Mouse (Mus musculus) embryonic facial prominence, embryonic 13.5 days (tissue): ENCODE measurements around the gene Vipr1. TPM values are rescaled to one million over a fixed set of nuclear protein-coding genes. Genes with fewer than 3 reads are reported as not detected.
A peak's percentile ranks its signal among the peaks of the same experiment; 100 is the strongest.

Experiments
- ATAC-seq: fragments of 200-750 bp; cut with Nextera tagmentation; 2 replicates; pipeline ENCODE4 v1.8.0; 2017; ENCODE audit warnings: low read depth; ENCODE audit not compliant: insufficient number of reproducible peaks, insufficient read depth, low FRiP score, low TSS enrichment
- H3K27ac ChIP-seq: fragments of 300-500 bp; sonication (generic); 2 replicates; pipeline ENCODE4 v1.5.1; 2015; ENCODE audit warnings: moderate library complexity, mild to moderate bottlenecking, inconsistent platforms
- H3K27me3 ChIP-seq: fragments of 300-500 bp; sonication (generic); 2 replicates; pipeline ENCODE4 v1.6.1; 2015; ENCODE audit warnings: mild to moderate bottlenecking, inconsistent platforms
- H3K36me3 ChIP-seq: fragments of 300-500 bp; sonication (generic); 2 replicates; pipeline ENCODE4 v1.6.1; 2015; ENCODE audit warnings: mild to moderate bottlenecking, inconsistent platforms
- H3K4me1 ChIP-seq: fragments of 300-500 bp; sonication (generic); 2 replicates; pipeline ENCODE4 v1.6.1; 2015; ENCODE audit warnings: inconsistent platforms
- H3K4me2 ChIP-seq: fragments of 300-500 bp; sonication (generic); 2 replicates; pipeline ENCODE4 v1.6.1; 2015; ENCODE audit warnings: moderate library complexity, mild to moderate bottlenecking, inconsistent platforms
- H3K4me3 ChIP-seq: fragments of 300-500 bp; sonication (generic); 2 replicates; pipeline ENCODE4 v1.5.1; 2015; ENCODE audit warnings: mild to moderate bottlenecking, inconsistent platforms
- H3K9ac ChIP-seq: fragments of 300-500 bp; sonication (generic); 2 replicates; pipeline ENCODE4 v1.6.1; 2015; ENCODE audit warnings: mild to moderate bottlenecking, inconsistent platforms
- H3K9me3 ChIP-seq: fragments of 300-500 bp; sonication (generic); 2 replicates; pipeline ENCODE4 v1.6.1; 2016; ENCODE audit warnings: inconsistent platforms
- WGBS: fragments of 180-500 bp; shearing (Covaris S2); methylation state at CpG from one replicate; pipeline ENCODE4 v1.1.7; 2015; ENCODE audit warnings: mixed read lengths; 5-methylcytosine and 5-hydroxymethylcytosine counted together
- polyA plus RNA-seq: library from polyadenylated mRNA; unstranded; fragments of >200 nt; fragmentation: Nextera tagmentation; extraction: Ambion mirVana; gene quantifications from 2 replicates; pipeline ENCODE4 v1.2.1, GENCODE M21; 2015

The Vipr1 gene
- polyA plus RNA-seq, 1 experiment from 2014 or later, result 0.67 TPM

- Histone ChIP-seq H3K27me3 (no peaks in the 10 kb centered on the region; the same call in 1 of the 2 replicates), H3K9ac (no peak overlapping the region), H3K36me3 (no peaks in the 10 kb centered on the region), H3K9me3 (0 out of 2 replicates have a peak, but pooled peaks cover 5% of the 10 kb centered on the region), H3K27ac (no peak overlapping the region), H3K4me3 (no peak overlapping the region), H3K4me2 (no peak overlapping the region), H3K4me1 (peaks cover 4% of the 10 kb centered on the region)
- peak; percentile 59 for ATAC-seq
- WGBS, result 42% methylated on average over 1 of the region's 1 CpGs
These were observed 35.9 kb upstream of the Vipr1 start for GRCm38 (mm10) chr9:121606498-121607096.

GRCm38 (mm10) chr9:121609381-121609780 is 33.1 kb upstream of the Vipr1 start:
- H3K9me3 ChIP-seq, result 0 out of 2 replicates have a peak, but pooled peaks cover 5% of the 10 kb centered on the region
- H3K9ac ChIP-seq, result no peak overlapping the region
- no peak for ATAC-seq

GRCm38 (mm10) chr9:121613192-121613591 is 29.3 kb upstream of the Vipr1 start:
- H3K9me3 ChIP-seq, result 0 out of 2 replicates have a peak, but pooled peaks cover 5% of the 10 kb centered on the region
- H3K4me3 ChIP-seq, result no peak overlapping the region
- H3K9ac ChIP-seq, result no peak overlapping the region
- 0 out of 2 replicates have a peak, but pooled peaks cover 3% of the 10 kb centered on the region for H3K4me1 ChIP-seq
- ATAC-seq, result no peak
- no peaks in the 10 kb centered on the region for H3K36me3 ChIP-seq
- WGBS, result 51% methylated on average over 5 of the region's 5 CpGs
- H3K4me2 ChIP-seq, result no peak overlapping the region
- H3K27ac ChIP-seq, result no peak overlapping the region
- no peaks in the 10 kb centered on the region; the same call in 1 of the 2 replicates for H3K27me3 ChIP-seq

More at GRCm38 (mm10) chr9:121609381-121609780, 33.1 kb upstream of the Vipr1 start:
- Histone ChIP-seq H3K4me2 (no peak overlapping the region), H3K27ac (no peak overlapping the region), H3K4me3 (no peak overlapping the region), H3K27me3 (no peaks in the 10 kb centered on the region; the same call in 1 of the 2 replicates), H3K4me1 (0 out of 2 replicates have a peak, but pooled peaks cover 3% of the 10 kb centered on the region), H3K36me3 (no peaks in the 10 kb centered on the region)
- WGBS, result 69% methylated on average over 6 of the region's 6 CpGs

- Histone ChIP-seq H3K4me3 (no peak overlapping the region), H3K9me3 (0 out of 2 replicates have a peak, but pooled peaks cover 5% of the 10 kb centered on the region), H3K9ac (no peak overlapping the region), H3K27ac (no peak overlapping the region), H3K4me1 (0 out of 2 replicates have a peak, but pooled peaks cover 3% of the 10 kb centered on the region), H3K4me2 (no peak overlapping the region), H3K27me3 (no peaks in the 10 kb centered on the region; the same call in 1 of the 2 replicates), H3K36me3 (no peaks in the 10 kb centered on the region)
- ATAC-seq, result no peak
These were observed 28.2 kb upstream of the Vipr1 start for GRCm38 (mm10) chr9:121614241-121614757.

GRCm38 (mm10) chr9:121616471-121616870 is 26.0 kb upstream of the Vipr1 start:
- WGBS, result 43% methylated on average over 3 of the region's 3 CpGs
- Histone ChIP-seq H3K4me1 (0 out of 2 replicates have a peak, but pooled peaks cover 7% of the 10 kb centered on the region), H3K36me3 (no peaks in the 10 kb centered on the region), H3K4me2 (no peak overlapping the region), H3K27me3 (no peaks in the 10 kb centered on the region), H3K9me3 (0 out of 2 replicates have a peak, but pooled peaks cover under 1% of the 10 kb centered on the region), H3K9ac (no peak overlapping the region), H3K27ac (no peak overlapping the region), H3K4me3 (no peak overlapping the region)
- ATAC-seq, result no peak

- Histone ChIP-seq H3K4me3 (no peak overlapping the region), H3K9ac (no peak overlapping the region), H3K4me1 (0 out of 2 replicates have a peak, but pooled peaks cover 4% of the 10 kb centered on the region), H3K9me3 (no peaks in the 10 kb centered on the region), H3K27me3 (no peaks in the 10 kb centered on the region), H3K27ac (no peak overlapping the region), H3K36me3 (no peaks in the 10 kb centered on the region), H3K4me2 (no peak overlapping the region)
- ATAC-seq, result no peak
- WGBS, result 47% methylated on average over 7 of the region's 7 CpGs
These were observed 23.1 kb upstream of the Vipr1 start for GRCm38 (mm10) chr9:121619441-121619840.

GRCm38 (mm10) chr9:121623235-121623634 is 19.3 kb upstream of the Vipr1 start:
- Histone ChIP-seq H3K9me3 (no peaks in the 10 kb centered on the region), H3K9ac (no peak overlapping the region), H3K27me3 (no peaks in the 10 kb centered on the region), H3K27ac (no peak overlapping the region), H3K4me3 (no peak overlapping the region), H3K36me3 (no peaks in the 10 kb centered on the region), H3K4me2 (no peak overlapping the region), H3K4me1 (0 out of 2 replicates have a peak, but pooled peaks cover 4% of the 10 kb centered on the region)
- WGBS, result 91% methylated on average over 4 of the region's 4 CpGs
- no peak for ATAC-seq

GRCm38 (mm10) chr9:121624920-121625319 is 17.6 kb upstream of the Vipr1 start:
- Histone ChIP-seq H3K9me3 (no peaks in the 10 kb centered on the region), H3K4me1 (no peaks in the 10 kb centered on the region), H3K9ac (no peak overlapping the region), H3K27me3 (no peaks in the 10 kb centered on the region), H3K27ac (no peak overlapping the region), H3K36me3 (no peaks in the 10 kb centered on the region), H3K4me2 (no peak overlapping the region), H3K4me3 (no peak overlapping the region)
- no peak for ATAC-seq
- 73% methylated on average over 2 of the region's 2 CpGs for WGBS

- 85% methylated on average over 1 of the region's 1 CpGs for WGBS
- no peak overlapping the region for H3K9ac ChIP-seq
- no peaks in the 10 kb centered on the region for H3K36me3 ChIP-seq
- H3K9me3 ChIP-seq, result no peaks in the 10 kb centered on the region
- H3K4me3 ChIP-seq, result no peak overlapping the region
- no peak for ATAC-seq
- no peaks in the 10 kb centered on the region for H3K4me1 ChIP-seq
- H3K4me2 ChIP-seq, result no peak overlapping the region
- no peak overlapping the region for H3K27ac ChIP-seq
- H3K27me3 ChIP-seq, result peaks cover under 1% of the 10 kb centered on the region; the same call in 1 of the 2 replicates
These were observed 11.9 kb upstream of the Vipr1 start for GRCm38 (mm10) chr9:121630627-121631026.

GRCm38 (mm10) chr9:121631946-121632345 is 10.6 kb upstream of the Vipr1 start:
- 67% methylated on average over 4 of the region's 4 CpGs for WGBS
- ATAC-seq, result no peak
- Histone ChIP-seq H3K4me1 (no peaks in the 10 kb centered on the region), H3K9me3 (no peaks in the 10 kb centered on the region), H3K27ac (no peak overlapping the region), H3K36me3 (no peaks in the 10 kb centered on the region), H3K27me3 (peaks cover 8% of the 10 kb centered on the region; the same call in 1 of the 2 replicates), H3K9ac (no peak overlapping the region), H3K4me3 (no peak overlapping the region), H3K4me2 (no peak overlapping the region)

GRCm38 (mm10) chr9:121632891-121633290 is 9.6 kb upstream of the Vipr1 start:
- no peaks in the 10 kb centered on the region for H3K4me1 ChIP-seq
- 86% methylated on average over 10 of the region's 10 CpGs for WGBS
- no peak overlapping the region for H3K27ac ChIP-seq
- no peak for ATAC-seq
- H3K4me3 ChIP-seq, result no peak overlapping the region
- H3K4me2 ChIP-seq, result no peak overlapping the region
- no peaks in the 10 kb centered on the region for H3K36me3 ChIP-seq
- H3K9ac ChIP-seq, result no peak overlapping the region
- H3K27me3 ChIP-seq, result peaks cover 8% of the 10 kb centered on the region; the same call in 1 of the 2 replicates
- no peaks in the 10 kb centered on the region for H3K9me3 ChIP-seq

- ATAC-seq, result no peak
- Histone ChIP-seq H3K9me3 (no peaks in the 10 kb centered on the region), H3K4me1 (no peaks in the 10 kb centered on the region), H3K27ac (no peak overlapping the region), H3K27me3 (peaks cover 9% of the 10 kb centered on the region; the same call in 1 of the 2 replicates), H3K36me3 (no peaks in the 10 kb centered on the region), H3K9ac (no peak overlapping the region), H3K4me3 (no peak overlapping the region), H3K4me2 (no peak overlapping the region)
- WGBS, result 78% methylated on average over 6 of the region's 6 CpGs
These were observed 9.2 kb upstream of the Vipr1 start for GRCm38 (mm10) chr9:121633306-121633705.
